Mouse (Mus musculus): ENCODE results near the gene Atp1a1.

The Atp1a1 gene

GRCm38 (mm10) chr3:101552621-101553620 lies 51.6 kb downstream of the Atp1a1 start:
- DNase-seq: peak; percentile 93

- peak; percentile 98 for DNase-seq
Measured at GRCm38 (mm10) chr3:101551457-101552230, 52.8 kb downstream of the Atp1a1 start.

GRCm38 (mm10) chr3:101549749-101550148 lies 54.7 kb downstream of the Atp1a1 start:
- no peak for DNase-seq

- DNase-seq: peak; percentile 73
Measured at GRCm38 (mm10) chr3:101544116-101544515, 60.4 kb downstream of the Atp1a1 start.

DNA sequence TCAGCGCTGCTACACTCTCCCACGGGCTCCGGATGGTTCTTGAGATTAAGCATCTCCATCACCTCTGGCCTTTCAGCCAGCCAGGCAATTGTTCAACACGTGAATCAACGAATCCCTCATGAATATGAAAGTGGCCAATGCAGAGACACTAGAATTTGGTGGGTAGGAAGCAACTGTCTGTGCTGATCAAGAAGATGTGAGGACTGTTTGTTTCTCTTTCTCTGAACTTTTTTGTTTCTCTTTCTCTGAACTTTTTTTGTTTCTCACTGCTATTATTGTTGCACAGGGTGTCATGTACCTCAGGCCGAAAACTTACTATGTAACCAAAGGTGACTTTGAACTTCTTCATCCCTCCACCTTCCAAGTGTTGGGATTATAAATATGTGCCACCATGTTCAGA lies 62.9 kb downstream of the Atp1a1 start:
- DNase-seq: no peak

DNA sequence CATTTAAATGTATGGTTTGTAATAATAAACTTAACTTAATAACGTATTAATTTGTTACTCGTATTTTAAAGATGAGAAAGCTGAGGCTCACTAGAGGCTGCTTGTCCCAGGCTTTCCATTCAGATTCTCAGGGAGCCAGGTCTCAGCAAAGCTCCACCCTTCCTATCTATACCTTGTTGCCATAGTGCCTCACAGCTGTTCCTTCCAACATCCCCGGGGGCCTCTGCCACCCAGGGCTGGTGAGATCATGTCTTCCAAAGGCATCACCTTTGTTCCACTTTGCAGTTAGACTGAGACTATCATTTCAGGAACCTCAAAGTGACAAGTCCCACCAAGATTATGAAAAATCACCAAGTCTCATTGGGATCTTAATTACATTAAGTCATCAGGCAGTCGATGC lies 63.9 kb downstream of the Atp1a1 start:
- DNase-seq: no peak

GRCm38 (mm10) chr3:101536322-101536721 lies 68.2 kb downstream of the Atp1a1 start:
- peak; percentile 97 for DNase-seq

DNA sequence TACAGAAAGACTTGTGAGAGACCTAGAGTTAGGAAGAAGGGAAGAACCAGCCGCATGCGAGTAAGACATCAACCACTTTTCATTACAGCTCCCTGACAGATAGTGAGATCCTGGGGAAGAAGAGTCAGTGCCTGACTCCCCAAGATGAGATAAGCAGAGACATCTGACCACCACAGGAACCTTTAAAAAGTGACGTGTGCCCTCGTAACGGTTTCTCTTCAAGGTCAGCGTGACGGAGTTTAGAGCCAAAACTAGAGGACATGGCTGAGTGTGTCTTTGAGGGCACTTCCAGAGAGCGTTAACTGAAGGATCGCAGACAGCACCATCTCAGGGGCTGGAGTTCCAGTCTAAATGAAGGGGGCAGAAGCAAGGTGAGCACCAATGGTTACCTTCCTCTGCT lies 70.2 kb downstream of the Atp1a1 start:
- peak; percentile 88 for DNase-seq

DNA sequence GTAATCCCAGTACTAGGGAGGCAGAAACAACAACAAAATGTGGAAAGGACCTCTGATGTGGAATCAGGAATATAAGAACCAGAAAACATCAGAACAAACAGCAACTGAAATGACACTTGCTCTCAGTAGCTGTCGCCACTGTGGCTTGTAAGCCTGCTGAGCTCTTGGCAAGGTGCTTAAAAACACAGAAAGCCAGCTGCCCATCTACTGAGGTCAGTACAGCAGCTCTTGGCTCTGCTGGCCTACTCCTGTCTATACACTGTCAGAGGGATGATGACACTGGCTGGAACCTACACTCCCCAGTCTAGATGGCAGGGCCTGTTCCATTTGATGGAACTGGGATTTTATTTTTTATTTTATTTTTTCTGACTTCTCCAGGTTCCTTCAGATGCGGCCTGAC lies 71.1 kb downstream of the Atp1a1 start:
- DNase-seq: no peak

DNA sequence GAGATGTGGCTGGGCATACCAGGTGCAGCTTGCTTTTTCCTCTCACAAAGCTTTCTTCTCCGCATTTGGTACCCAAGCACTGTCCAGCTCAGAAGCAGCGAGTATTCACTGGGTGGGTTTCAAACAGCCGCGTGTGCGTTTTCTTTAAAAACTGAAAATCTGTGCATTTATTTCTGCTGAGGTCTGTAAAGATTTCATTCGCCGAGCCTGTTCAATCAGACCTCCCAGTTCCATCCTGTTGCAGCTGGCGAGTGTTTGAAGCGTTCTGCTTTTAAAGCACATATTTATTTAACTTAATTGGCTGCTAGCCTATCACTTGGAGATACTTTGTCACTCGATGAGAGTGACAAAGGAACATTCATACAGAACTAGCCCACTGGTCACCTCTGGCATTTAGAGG lies 73.6 kb downstream of the Atp1a1 start:
- DNase-seq: no peak

- DNase-seq: no peak
Measured at GRCm38 (mm10) chr3:101528900-101529594, 75.4 kb downstream of the Atp1a1 start.

DNA sequence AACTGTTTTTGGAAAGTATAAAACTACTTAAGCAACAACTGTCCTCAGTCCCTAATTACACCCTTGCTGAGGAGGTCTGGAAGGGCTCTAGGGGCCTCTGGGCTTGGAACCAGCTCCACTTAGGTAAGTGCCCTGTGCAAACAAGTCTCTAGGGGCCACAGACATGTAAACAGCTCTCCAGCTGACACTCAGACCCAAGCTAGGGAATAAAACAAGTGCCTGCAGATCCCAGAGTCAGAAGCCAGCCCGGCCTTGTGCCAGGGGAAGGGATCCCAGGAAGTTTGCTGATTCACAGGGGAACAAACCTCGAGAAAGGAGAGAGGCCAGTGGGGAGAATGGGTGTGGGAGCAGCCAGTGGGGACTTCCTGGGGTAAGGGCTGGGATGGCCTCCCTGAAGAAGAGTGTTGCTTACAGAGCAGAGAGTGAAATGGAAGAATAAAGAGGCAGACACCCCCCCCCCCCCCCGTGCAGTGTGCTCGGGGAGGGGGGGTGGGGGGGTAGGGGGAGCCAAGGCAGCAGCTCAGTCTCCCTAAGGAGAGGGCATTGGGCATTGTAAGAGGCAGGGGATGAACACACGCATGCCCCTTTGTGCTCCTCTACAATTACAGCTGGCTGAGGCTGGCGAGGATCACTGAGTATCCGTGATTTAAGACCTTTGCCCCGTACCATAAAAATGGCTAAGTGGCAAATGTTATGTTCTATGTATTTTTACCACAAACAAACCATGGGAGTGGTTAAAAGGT lies 76.2 kb downstream of the Atp1a1 start:
- peak; percentile 94 for DNase-seq

GRCm38 (mm10) chr3:101526603-101527002 lies 77.9 kb downstream of the Atp1a1 start:
- DNase-seq: no peak

Measured in heart, adult 11 months (tissue).